Mouse (Mus musculus): ENCODE measurements around the gene Rabggta.

DNA sequence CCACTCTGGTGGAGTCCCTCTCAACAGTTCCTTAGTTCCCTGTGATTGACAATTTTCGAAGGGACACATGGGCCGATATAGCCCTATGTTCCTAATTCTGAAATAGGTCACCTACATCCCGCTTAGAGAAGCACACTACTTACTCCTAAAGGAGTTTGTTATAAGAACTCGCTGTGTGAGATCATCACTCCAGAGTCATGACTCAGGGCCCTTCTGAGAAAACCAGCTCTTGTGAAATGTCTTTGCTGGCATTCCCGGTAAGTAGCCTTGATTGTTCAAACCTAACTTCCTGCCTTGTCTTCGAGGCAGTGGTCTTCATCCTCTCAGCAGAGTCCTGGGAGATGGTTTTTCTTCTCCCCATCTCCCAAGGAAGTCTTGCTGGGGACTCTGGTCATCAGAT is 46.5 kb upstream of the Rabggta start:
- TF ChIP-seq CTCF (IDR thresholded peaks at IDR 0.05; ENCODE audit: low read depth), result no peak
- TF ChIP-seq EP300 (IDR thresholded peaks at IDR 0.05; ENCODE audit: low read depth), result no peak

All from heart, postnatal 0 days (tissue).